Mouse (Mus musculus): ENCODE results near the gene Stk35. TPM values are rescaled to one million over a fixed set of nuclear protein-coding genes. Genes with fewer than 3 reads are reported as not detected.
"Not testable (repeated sequence)": the region's sequence is repeated elsewhere in the genome, so short reads cannot be mapped to it uniquely, and the experiment has no call there.

Gene Stk35
- polyA plus RNA-seq, 1 experiment: 29.0 TPM

DNA sequence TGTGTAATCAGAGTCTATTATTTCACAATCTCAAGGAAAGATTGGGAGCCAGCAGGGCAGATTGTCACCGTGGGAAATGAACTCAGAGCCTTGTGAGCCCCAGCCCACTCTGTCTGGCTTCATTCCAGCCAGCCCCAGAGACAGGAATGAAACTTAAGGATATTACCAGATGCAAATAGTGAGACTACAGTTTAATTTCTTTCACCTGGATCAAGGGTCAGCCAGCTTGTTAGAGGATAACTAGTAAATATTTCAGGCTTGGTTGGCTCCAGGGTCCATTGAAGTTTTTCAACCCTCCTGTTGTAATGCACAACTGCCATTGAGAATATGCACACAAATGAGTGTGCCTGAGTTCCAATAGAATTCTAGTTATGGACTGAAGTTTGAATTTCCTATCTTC is 36.6 kb downstream of the Stk35 start:
- no peaks in the 10 kb centered on the region; the same call in 1 of the 2 replicates for H3K4me1 ChIP-seq (ENCODE audit: control insufficient read depth, insufficient read depth, low read length)
- no peak for DNase-seq
- H3K27ac ChIP-seq (ENCODE audit: insufficient read depth, low read length): no peak overlapping the region
- H3K4me3 ChIP-seq (replicated peaks; ENCODE audit: insufficient read depth, low read depth, low read length): no peak overlapping the region
- no peaks in the 10 kb centered on the region for H3K27me3 ChIP-seq (ENCODE audit: control insufficient read depth, insufficient read depth, low read length)
- TF ChIP-seq CTCF (IDR thresholded peaks at IDR 0.05; ENCODE audit: borderline replicate concordance, insufficient read depth, low read depth, low read length) (no peak), POLR2A (IDR thresholded peaks at IDR 0.05; ENCODE audit: borderline replicate concordance, insufficient read depth, low read length) (no peak)
- 9% methylated on average over 1 of the region's 1 CpGs for WGBS

DNA sequence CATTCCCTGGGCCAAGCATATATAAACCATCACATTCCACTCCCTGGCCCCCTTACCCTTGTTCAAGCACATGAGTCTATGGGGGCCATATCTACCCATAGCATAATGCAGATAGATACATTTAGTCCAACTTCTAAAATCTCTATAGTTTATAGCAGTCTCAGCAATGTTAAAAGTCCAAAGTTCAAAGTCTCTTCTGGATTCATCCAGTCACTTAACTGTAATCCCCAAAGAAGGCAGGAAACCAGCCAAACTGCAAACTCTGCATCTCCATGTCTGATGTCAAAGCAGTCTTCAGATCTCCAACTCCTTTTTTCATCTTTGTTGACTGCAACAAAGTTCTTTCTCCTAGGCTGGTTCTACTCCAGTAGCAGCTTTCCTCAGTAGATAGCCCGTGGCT is 38.0 kb downstream of the Stk35 start:
- Histone ChIP-seq H3K27ac (ENCODE audit: insufficient read depth, low read length) (no peak overlapping the region), H3K4me3 (replicated peaks; ENCODE audit: insufficient read depth, low read depth, low read length) (no peak overlapping the region), H3K4me1 (ENCODE audit: control insufficient read depth, insufficient read depth, low read length) (no peaks in the 10 kb centered on the region; the same call in 1 of the 2 replicates), H3K27me3 (ENCODE audit: control insufficient read depth, insufficient read depth, low read length) (no peaks in the 10 kb centered on the region)
- TF ChIP-seq CTCF (IDR thresholded peaks at IDR 0.05; ENCODE audit: borderline replicate concordance, insufficient read depth, low read depth, low read length): no peak
- WGBS: 94% methylated on average over 1 of the region's 1 CpGs
- DNase-seq: no peak

DNA sequence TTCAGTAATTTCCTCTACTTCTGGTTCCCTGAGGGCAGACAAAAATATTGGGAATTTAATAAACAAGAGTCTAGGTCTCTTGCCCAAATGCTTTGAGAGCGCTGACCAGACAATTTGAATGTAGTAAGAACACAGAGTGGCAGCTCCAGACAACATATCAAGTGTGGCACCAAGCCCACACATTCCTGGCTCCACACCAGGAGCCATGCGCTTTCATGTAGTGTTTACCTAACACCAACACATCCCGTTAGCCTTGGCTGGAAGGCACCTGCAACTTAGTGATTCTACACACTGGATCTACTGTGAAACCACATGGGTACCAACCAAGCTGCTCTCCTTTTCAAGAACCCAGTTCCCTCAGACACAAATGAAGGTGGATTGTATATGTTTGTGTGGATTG is 45.5 kb downstream of the Stk35 start:
- no peak for TF ChIP-seq POLR2A (IDR thresholded peaks at IDR 0.05; ENCODE audit: borderline replicate concordance, insufficient read depth, low read length)
- TF ChIP-seq CTCF (IDR thresholded peaks at IDR 0.05; ENCODE audit: borderline replicate concordance, insufficient read depth, low read depth, low read length): no peak
- DNase-seq: no peak
- Histone ChIP-seq H3K4me3 (replicated peaks; ENCODE audit: insufficient read depth, low read depth, low read length) (no peak overlapping the region), H3K27ac (ENCODE audit: insufficient read depth, low read length) (no peak overlapping the region), H3K4me1 (ENCODE audit: control insufficient read depth, insufficient read depth, low read length) (no peaks in the 10 kb centered on the region), H3K27me3 (ENCODE audit: control insufficient read depth, insufficient read depth, low read length) (no peaks in the 10 kb centered on the region)
- 46% methylated on average over 3 of the region's 3 CpGs for WGBS

- WGBS: 93% methylated on average over 2 of the region's 2 CpGs
- H3K27me3 ChIP-seq (ENCODE audit: control insufficient read depth, insufficient read depth, low read length): no peaks in the 10 kb centered on the region
- H3K4me1 ChIP-seq (ENCODE audit: control insufficient read depth, insufficient read depth, low read length): no peaks in the 10 kb centered on the region
- no peak for DNase-seq
- H3K27ac ChIP-seq (ENCODE audit: insufficient read depth, low read length): no peak overlapping the region
- H3K4me3 ChIP-seq (replicated peaks; ENCODE audit: insufficient read depth, low read depth, low read length): no peak overlapping the region
- TF ChIP-seq CTCF (IDR thresholded peaks at IDR 0.05; ENCODE audit: borderline replicate concordance, insufficient read depth, low read depth, low read length) (no peak), POLR2A (IDR thresholded peaks at IDR 0.05; ENCODE audit: borderline replicate concordance, insufficient read depth, low read length) (no peak)
These were observed 46.2 kb downstream of the Stk35 start for GRCm38 (mm10) chr2:129846501-129846900.

- H3K4me1 ChIP-seq (ENCODE audit: control insufficient read depth, insufficient read depth, low read length); H3K27me3 ChIP-seq (ENCODE audit: control insufficient read depth, insufficient read depth, low read length); H3K27ac ChIP-seq (ENCODE audit: insufficient read depth, low read length); H3K4me3 ChIP-seq (replicated peaks; ENCODE audit: insufficient read depth, low read depth, low read length); DNase-seq: not testable (repeated sequence)
- WGBS: 90% methylated on average over 3 of the region's 3 CpGs
These were observed 48.8 kb downstream of the Stk35 start for GRCm38 (mm10) chr2:129849078-129849477.

DNA sequence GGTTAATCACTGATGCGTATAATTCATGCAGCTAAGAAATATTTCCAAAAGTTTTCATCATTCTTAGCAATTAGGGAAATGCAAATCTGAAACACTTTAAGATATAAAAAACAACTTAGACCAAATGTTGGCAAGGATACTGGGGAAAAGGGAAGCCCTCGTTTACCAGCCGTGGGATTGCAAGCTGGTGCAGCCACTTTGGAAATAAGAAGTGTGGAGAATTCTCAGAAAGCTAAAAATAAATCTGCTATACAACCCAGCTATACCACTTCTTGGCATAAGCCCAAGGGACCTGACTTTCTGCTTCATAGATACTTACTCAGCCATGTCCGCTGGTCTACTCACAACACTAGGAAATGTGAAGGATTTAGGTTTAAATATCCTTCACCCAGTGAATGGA is 51.2 kb downstream of the Stk35 start:
- TF ChIP-seq POLR2A (IDR thresholded peaks at IDR 0.05; ENCODE audit: borderline replicate concordance, insufficient read depth, low read length): no peak
- TF ChIP-seq CTCF (IDR thresholded peaks at IDR 0.05; ENCODE audit: borderline replicate concordance, insufficient read depth, low read depth, low read length): no peak
- Histone ChIP-seq H3K27me3 (ENCODE audit: control insufficient read depth, insufficient read depth, low read length) (no peaks in the 10 kb centered on the region), H3K4me3 (replicated peaks; ENCODE audit: insufficient read depth, low read depth, low read length) (no peak overlapping the region), H3K27ac (ENCODE audit: insufficient read depth, low read length) (no peak overlapping the region), H3K4me1 (ENCODE audit: control insufficient read depth, insufficient read depth, low read length) (no peaks in the 10 kb centered on the region)
- WGBS: 53% methylated on average over 4 of the region's 4 CpGs
- DNase-seq: no peak

- WGBS: 67% methylated on average over 5 of the region's 5 CpGs
- no peak overlapping the region for H3K4me3 ChIP-seq (replicated peaks; ENCODE audit: insufficient read depth, low read depth, low read length)
- H3K4me1 ChIP-seq (ENCODE audit: control insufficient read depth, insufficient read depth, low read length): peaks cover 22% of the 10 kb centered on the region
- no peak for TF ChIP-seq CTCF (IDR thresholded peaks at IDR 0.05; ENCODE audit: borderline replicate concordance, insufficient read depth, low read depth, low read length)
- no peak for TF ChIP-seq POLR2A (IDR thresholded peaks at IDR 0.05; ENCODE audit: borderline replicate concordance, insufficient read depth, low read length)
- peak in 1 of 2 experiments; percentile 52 for DNase-seq
- no peak overlapping the region for H3K27ac ChIP-seq (ENCODE audit: insufficient read depth, low read length)
- H3K27me3 ChIP-seq (ENCODE audit: control insufficient read depth, insufficient read depth, low read length): no peaks in the 10 kb centered on the region
These were observed 62.9 kb downstream of the Stk35 start for GRCm38 (mm10) chr2:129863256-129863655.

- TF ChIP-seq POLR2A (IDR thresholded peaks at IDR 0.05; ENCODE audit: borderline replicate concordance, insufficient read depth, low read length): no peak
- TF ChIP-seq CTCF (IDR thresholded peaks at IDR 0.05; ENCODE audit: borderline replicate concordance, insufficient read depth, low read depth, low read length): no peak
- Histone ChIP-seq H3K4me1 (ENCODE audit: control insufficient read depth, insufficient read depth, low read length) (peaks cover 22% of the 10 kb centered on the region), H3K27me3 (ENCODE audit: control insufficient read depth, insufficient read depth, low read length) (no peaks in the 10 kb centered on the region), H3K27ac (ENCODE audit: insufficient read depth, low read length) (peak overlapping the region; percentile 82), H3K4me3 (replicated peaks; ENCODE audit: insufficient read depth, low read depth, low read length) (no peak overlapping the region)
- 13% methylated on average over 3 of the region's 3 CpGs for WGBS
- peak; percentile 85 to 91 for DNase-seq
These were observed 64.6 kb downstream of the Stk35 start for GRCm38 (mm10) chr2:129864958-129865357.

GRCm38 (mm10) chr2:129869151-129869550 is 68.8 kb downstream of the Stk35 start:
- Histone ChIP-seq H3K4me1 (ENCODE audit: control insufficient read depth, insufficient read depth, low read length) (peaks cover 25% of the 10 kb centered on the region), H3K27ac (ENCODE audit: insufficient read depth, low read length) (no peak overlapping the region), H3K27me3 (ENCODE audit: control insufficient read depth, insufficient read depth, low read length) (no peaks in the 10 kb centered on the region), H3K4me3 (replicated peaks; ENCODE audit: insufficient read depth, low read depth, low read length) (no peak overlapping the region)
- TF ChIP-seq POLR2A (IDR thresholded peaks at IDR 0.05; ENCODE audit: borderline replicate concordance, insufficient read depth, low read length) (no peak), CTCF (IDR thresholded peaks at IDR 0.05; ENCODE audit: borderline replicate concordance, insufficient read depth, low read depth, low read length) (no peak)
- 96% methylated on average over 5 of the region's 5 CpGs for WGBS
- DNase-seq: no peak

Data from cerebellum, adult 2 months (tissue).